Mouse (Mus musculus) lung, postnatal 25 days (tissue): ENCODE measurements at regions not wholly inside any gene's neighbourhood (a gene's known extent, or its start where the extent isn't known, plus 50 kb on each side); places are given as distances from the start of the nearest gene placed in this dataset.
A peak's percentile ranks its signal among the peaks of the same experiment; 100 is the strongest.

ENCODE experiments used
- DNase-seq: peaks from one replicate; pipeline ENCODE4 v3.0.0; 2022; ENCODE audit warnings: low spot score

GRCm38 (mm10) chr8:44094818-44095217 lies 385.0 kb upstream of the Adam34 start:
- no peak for DNase-seq

GRCm38 (mm10) chr8:44093491-44093890 lies 383.6 kb upstream of the Adam34 start:
- no peak for DNase-seq

- no peak for DNase-seq
These were observed 372.2 kb upstream of the Adam34 start for GRCm38 (mm10) chr8:44082057-44082456.

DNA sequence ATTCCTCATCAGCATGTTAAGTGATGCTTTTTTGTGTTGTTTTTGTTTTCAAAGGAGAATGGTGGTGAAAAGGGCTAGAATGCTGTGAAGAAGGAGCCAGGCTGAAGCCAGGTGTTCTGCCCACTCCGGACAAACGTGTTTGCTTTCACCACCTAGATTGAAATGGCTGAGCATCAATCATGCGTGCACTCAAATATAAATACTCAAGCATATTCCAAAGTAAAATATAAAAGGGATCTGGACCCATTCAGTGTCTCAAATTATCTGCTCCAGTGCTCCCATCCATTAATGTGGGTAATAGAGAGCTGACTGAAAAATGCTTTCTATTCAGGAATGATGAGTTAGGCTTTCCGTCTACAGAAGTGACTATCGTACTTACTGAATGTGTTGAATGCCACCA lies 349.0 kb upstream of the Adam34 start:
- DNase-seq: no peak

- no peak for DNase-seq
These were observed 332.9 kb upstream of the Adam34 start for GRCm38 (mm10) chr8:44042572-44043355.

DNA sequence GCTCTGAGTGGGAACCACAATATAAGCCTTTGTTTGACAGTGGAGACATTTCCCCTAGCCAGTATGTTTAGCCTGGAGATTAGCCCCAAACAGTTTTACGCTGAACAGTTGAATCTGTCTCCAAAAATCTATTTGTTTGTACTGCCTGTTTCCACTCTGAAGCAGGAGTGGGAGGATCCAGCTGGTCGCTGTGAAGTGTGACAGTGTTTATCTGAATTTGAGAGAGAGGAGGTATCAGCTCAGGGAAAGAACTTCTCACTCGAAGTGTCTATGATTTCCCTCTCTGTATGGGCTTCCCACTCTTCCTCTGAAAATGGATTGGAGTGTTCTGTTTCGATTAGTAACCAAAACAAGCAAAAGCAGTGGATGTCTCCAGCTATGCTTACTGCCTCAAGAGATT lies 324.4 kb upstream of the Adam34 start:
- DNase-seq: no peak

DNA sequence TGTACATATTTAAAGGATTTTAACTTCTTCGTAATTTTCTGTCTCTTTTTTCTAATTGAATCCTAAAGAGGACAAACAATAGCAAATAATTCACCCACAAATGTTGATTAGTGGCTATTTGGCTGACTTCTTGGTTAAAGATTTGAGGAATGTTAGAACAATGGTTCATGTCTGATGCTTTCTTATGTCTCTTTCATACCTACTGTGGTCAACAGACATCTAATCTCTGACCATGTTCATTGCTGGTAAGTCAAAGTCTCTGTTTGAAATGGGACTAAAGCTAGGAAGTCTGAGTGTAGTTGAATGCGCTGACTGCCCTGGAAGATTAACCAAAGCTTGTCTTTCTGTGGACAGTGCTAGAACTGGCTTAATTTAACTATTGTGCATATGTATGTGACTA lies 321.5 kb upstream of the Adam34 start:
- no peak for DNase-seq

- DNase-seq: no peak
These were observed 321.1 kb upstream of the Adam34 start for GRCm38 (mm10) chr8:44030972-44031371.

DNA sequence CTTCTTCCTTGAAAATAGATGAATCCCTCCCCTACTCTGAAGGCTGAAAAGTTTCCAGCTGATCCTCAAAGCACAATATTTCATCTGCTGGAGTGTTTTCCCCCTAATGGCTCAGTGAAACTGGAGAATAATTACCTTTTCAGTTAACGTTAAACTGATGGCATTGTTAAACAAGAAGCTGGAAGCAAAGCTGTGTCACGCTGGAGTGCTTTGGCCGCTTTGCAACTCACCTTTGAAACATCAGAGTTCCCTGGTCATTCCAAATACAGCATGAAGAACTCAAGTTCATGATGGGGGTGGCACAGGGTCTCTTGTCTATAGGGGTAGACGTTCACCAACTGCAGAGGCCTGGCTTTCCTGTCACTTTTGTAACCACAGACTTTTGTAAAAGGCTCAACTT lies 317.9 kb upstream of the Adam34 start:
- no peak for DNase-seq

- peak; percentile 3 for DNase-seq
These were observed 316.1 kb upstream of the Adam34 start for GRCm38 (mm10) chr8:44025926-44026325.

DNA sequence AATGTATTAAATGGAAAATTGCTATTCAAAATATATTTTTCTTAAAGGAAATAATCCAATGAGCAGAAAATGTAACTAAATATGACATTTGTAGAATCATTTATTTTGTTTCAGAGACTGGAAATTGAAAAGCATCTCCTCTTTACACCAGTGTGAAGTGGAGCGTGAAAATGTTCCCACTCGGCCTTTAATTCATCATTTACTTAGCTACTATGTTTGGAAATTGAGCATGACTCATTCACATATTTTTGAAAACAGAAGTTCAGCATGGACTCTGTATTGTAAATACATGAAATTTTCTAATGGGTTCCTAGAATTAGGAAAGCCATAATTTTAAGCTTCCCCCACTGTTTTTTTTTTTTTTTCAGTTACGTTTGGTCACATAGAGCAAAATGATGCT lies 314.2 kb upstream of the Adam34 start:
- DNase-seq: no peak
